Mouse (Mus musculus) retina, postnatal 7 days (tissue): Measurements from ENCODE around the gene Galnt16.

Source experiments
- DNase-seq: peaks from one replicate; pipeline ENCODE4 v3.0.0-alpha.2; 2012; ENCODE audit warnings: low read depth, low spot score

Galnt16 gene

DNA sequence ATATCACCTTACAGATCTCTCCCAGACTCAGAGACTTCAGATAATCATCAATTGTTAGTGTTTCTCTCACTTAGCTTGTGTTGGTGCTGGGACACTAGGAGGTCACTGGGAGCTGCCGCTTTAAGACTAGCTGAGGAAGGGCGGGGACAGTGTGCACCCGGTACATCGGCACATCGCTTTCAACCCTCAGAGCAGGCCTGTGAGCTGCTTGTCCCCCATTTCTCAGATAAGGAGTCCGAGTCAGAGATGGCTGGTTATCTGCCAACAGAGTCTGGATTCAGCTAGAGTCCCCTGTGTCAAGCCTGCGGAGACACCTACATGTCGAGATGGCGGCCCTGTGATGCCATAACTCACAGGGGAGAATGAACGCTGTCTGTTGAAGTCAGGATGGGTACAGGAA is 13.5 kb downstream of the Galnt16 start:
- no peak for DNase-seq

GRCm38 (mm10) chr12:80533876-80534275 is 15.8 kb downstream of the Galnt16 start:
- DNase-seq: no peak

DNA sequence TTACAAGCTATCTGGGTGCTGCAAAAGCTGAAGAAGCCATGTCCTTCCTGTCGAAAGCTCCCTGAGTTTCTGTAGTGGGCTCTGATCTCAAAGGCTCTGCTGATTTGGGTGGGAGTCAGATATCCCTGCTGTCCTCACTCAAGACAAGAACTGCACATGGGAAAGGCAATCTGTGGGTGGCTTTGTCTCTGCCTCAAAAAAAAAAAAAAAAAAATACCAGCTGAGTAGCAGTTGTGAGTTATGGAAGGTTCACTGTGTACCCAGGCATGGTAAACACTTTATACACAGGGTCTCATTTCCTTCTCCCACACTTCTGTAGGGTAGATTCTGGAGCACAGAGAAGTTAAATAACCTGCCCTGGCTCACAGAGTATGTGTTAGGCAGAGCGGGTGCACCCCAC is 19.2 kb downstream of the Galnt16 start:
- DNase-seq: no peak

DNA sequence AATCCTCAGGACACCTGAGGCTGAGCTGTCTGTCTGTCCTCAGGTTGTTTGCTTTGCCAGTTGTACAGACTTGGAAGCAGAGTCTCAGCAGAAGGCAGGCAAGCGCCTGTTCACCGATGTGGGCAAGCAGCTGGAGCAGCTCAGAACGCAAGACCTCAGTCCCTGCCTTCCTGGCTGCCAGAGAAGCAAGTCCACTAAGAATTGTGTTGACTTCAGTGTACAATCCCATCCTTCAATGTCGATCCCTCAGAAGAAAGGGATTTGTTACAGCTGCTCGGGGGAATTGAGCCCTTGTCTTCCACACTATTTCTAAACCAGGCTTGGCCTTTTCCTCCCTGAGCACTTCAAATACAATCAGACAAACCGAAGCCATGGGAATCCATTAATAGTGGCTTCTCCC is 20.2 kb downstream of the Galnt16 start:
- no peak for DNase-seq

DNA sequence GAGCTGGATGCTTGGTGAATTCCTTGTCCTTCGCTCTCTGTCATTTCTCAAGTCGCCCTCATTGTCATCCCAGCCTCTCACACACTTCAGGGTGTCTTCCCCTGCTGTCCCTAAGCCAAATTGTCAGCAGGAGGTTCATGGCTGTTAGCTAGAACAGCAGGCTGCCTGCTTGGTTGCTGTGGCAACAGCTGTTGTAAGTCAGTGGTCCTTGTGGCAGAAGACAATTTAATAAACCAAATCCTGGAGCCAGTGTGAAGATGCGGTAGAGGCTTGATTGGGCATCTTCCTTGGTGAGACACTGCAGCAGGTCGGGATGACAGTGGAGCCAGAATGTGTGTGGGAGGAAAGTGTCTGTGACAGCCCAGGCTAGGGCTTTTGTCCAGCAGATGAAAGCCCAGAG is 27.2 kb downstream of the Galnt16 start:
- DNase-seq: no peak

DNA sequence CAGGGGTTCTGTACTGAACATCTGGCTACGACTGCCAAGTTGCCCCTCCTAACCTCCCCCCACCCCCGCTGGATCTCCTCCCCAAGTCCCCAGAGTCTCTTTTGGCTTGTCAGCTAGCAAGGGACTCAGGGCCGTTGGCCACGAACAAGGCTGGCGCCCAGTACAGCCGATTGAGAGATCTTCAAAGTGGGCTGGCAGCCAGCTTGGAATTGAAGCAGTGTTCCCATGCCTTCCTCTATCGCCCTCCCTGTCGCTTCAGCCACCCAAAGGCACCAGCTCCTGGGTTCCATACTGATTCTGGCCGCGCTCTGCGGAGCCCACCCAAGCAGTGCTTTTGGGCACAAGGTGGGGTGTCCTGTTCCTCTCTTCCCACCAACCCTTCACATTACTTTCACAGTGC is 31.6 kb downstream of the Galnt16 start:
- DNase-seq: no peak

DNA sequence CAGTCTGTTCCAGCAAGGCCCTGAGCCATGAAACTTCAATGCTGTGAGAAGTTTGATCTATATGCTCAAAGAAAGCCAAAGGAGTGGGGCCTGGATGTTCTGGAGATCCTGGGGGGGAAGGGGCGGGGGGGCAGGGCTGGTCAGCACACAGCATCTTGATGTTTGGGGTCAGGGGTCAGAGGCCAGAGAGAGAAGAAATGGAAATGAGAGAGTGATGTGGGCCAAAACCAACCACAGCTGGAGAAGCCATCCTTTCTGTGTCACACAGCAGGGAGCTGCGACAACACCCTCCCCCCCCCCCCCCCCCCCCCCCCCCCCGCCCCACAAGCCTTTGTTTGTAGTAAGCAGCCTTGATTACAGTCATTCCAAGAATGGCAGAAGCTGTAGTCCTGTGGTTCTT is 35.1 kb downstream of the Galnt16 start:
- DNase-seq: no peak

DNA sequence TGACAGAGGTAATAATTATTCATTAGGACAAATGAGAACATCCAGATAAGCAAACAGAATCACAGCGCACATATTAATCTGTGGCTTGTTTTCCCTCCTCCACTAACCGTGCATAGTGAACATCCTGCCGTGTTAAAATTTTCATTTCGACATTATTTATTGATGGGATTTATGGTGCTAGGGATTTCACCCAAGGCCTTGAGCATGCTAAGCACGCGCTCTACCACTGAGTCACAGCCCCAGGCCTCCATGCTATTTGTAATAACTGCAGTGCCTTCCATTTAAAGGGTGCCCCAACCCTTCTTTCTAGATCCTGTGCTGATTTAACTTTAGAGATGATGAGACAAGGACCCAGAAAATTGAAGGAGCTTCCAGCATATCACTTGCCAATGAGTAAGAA is 36.2 kb downstream of the Galnt16 start:
- DNase-seq: no peak

DNA sequence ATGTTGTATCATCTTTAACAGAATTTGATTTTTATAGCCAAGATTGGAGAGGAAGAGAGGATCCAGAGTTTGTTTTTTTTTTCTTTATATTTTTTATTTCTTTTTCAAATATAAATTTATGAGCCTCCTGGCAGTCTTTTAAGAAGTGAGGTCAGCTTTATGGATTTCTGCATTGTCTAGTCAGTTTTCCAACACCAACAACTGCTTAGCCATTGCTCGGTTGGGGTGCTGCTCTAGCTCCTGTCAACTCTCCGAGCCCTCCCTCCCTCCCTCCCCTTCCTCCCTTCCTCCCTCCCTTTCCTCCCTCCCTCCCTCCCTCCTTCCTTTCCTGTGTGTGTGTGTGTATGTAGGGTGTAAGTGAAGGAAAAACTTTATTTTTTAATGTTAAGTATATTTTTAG is 43.8 kb downstream of the Galnt16 start:
- no peak for DNase-seq

DNA sequence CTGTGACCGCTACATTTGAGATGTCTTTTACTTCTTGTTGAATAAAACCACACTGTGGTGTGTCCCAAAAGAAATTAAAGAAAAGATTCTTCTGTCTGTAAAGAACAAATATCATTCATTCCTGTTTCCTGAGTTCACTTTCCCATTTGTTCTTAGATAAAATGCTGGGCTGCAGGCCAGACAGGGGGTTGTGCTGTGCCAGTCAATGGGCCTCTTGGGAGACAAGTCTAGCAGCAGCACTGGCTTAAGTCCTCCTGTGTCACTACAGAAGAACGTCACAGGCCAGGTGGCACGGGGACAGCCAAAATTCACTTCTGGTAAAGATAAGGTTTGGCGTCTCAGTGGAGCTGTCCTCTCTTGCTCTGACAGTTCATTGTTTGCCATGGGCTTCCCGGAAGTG is 44.7 kb downstream of the Galnt16 start:
- no peak for DNase-seq

GRCm38 (mm10) chr12:80564990-80565389 is 46.9 kb downstream of the Galnt16 start:
- DNase-seq: no peak

GRCm38 (mm10) chr12:80565793-80566192 is 47.7 kb downstream of the Galnt16 start:
- DNase-seq: no peak

GRCm38 (mm10) chr12:80566502-80566901 is 48.4 kb downstream of the Galnt16 start:
- no peak for DNase-seq

- no peak for DNase-seq
Measured at GRCm38 (mm10) chr12:80567375-80567774, 49.3 kb downstream of the Galnt16 start.

DNA sequence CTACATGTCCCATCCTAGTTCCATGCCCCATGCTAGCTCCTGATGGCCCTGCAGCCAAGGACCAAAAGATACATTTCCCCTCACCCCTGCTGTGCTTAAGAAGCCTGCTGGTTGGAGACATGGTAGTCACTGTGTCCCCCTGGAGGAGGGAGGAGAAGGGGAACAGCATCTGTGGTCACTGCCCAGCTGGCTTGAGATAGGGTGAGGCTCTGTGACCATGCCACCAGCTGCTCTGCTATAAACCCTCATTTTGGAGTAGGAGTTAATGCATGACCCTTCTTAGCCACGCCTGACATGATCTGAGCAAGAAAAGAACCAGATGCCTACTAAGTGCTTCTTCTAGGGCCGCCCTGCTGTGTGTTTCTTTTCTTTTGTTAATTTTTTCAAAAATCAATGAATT is 51.5 kb downstream of the Galnt16 start:
- no peak for DNase-seq

GRCm38 (mm10) chr12:80574318-80574717 is 56.2 kb downstream of the Galnt16 start:
- DNase-seq: no peak

GRCm38 (mm10) chr12:80574825-80575371 is 56.8 kb downstream of the Galnt16 start:
- no peak for DNase-seq

- peak; percentile 9 for DNase-seq
Measured at GRCm38 (mm10) chr12:80577049-80577448, 59.0 kb downstream of the Galnt16 start.

DNA sequence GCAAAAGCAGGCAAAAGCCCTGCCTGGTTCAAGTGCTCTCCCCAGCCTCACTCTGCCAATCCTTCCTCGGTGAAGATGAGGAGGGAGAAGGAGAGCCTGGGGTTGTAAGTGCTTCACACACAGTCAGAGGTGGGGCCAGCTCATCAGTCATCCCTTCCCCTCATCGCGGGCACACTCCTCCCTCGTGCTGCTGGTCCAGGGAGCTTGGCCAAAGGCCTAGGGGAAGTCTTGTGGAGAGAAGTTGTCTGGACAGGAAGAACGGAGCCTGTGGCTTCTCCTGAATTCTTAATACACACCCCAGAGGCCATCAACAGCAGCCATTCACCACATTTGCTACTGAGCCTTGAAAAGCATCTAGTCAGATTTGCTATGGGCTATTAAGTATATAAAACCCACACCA is 63.3 kb downstream of the Galnt16 start:
- DNase-seq: no peak

DNA sequence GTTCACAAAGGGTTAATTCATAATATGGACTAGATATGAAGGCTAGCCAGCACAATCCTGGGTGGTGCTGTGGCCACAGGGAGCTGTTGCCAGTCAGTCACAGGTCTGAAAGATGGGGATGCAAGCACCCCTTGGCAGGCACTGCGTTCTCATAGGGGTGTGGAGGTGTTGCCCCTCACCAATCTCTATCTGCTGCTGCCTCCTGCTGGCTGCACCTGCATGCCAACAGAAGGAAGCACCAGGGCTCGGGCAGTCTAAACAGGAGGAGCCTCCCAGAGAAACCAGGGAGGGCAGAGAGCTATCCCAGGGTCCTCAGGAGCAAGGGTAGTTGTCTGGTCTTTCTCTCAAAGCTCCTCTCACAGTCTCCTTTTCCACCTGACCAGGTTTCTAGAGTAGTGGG is 66.9 kb downstream of the Galnt16 start:
- no peak for DNase-seq

DNA sequence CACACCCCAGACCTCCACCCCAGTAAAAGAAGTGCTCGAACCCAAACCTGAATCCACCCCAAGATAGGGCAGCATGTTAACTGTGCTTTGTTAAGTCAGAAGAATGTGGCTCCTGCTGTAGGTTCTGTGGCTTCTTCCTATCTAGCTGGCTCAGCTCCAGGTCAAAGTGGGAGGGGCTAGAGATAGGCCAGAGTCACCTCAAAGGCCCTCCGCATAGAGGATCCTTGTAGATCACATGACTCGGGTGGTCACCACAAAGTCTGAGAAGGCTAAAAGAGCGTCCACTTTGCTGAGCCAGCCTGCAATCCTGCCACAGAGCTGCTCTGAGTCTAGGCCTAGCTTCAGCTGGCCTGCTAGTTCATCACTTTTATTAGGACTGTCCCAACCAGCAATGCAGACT is 76.1 kb downstream of the Galnt16 start:
- no peak for DNase-seq

- no peak for DNase-seq
Measured at GRCm38 (mm10) chr12:80594781-80595180, 76.7 kb downstream of the Galnt16 start.

GRCm38 (mm10) chr12:80595566-80595965 is 77.5 kb downstream of the Galnt16 start:
- no peak for DNase-seq

DNA sequence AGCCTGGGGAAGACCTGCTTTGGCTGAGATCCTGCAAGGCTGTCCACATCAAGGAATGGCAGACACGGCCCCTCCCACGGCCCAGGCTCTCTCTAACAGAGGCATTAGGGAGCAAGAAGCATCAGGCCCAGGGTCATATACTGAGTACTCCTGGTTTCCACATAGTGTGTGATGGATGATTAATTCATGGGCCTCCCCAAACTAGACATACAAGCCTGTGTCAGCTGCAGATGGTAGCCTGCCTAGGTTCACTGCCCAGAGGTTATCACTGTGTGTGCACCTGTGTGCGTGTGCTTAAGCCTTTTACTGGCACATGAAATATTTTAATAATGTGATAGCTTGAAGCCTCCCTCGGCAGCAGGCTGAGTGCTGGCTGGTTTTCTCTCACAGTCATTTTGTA is 77.9 kb downstream of the Galnt16 start:
- DNase-seq: no peak
